Mouse (Mus musculus) liver (tissue): ENCODE results near the gene Abtb1.

Experiments
- DNase-seq: peaks from one replicate; pipeline ENCODE4 v3.0.0-alpha.2; 2020; ENCODE audit warnings: mixed read lengths

Gene Abtb1

DNA sequence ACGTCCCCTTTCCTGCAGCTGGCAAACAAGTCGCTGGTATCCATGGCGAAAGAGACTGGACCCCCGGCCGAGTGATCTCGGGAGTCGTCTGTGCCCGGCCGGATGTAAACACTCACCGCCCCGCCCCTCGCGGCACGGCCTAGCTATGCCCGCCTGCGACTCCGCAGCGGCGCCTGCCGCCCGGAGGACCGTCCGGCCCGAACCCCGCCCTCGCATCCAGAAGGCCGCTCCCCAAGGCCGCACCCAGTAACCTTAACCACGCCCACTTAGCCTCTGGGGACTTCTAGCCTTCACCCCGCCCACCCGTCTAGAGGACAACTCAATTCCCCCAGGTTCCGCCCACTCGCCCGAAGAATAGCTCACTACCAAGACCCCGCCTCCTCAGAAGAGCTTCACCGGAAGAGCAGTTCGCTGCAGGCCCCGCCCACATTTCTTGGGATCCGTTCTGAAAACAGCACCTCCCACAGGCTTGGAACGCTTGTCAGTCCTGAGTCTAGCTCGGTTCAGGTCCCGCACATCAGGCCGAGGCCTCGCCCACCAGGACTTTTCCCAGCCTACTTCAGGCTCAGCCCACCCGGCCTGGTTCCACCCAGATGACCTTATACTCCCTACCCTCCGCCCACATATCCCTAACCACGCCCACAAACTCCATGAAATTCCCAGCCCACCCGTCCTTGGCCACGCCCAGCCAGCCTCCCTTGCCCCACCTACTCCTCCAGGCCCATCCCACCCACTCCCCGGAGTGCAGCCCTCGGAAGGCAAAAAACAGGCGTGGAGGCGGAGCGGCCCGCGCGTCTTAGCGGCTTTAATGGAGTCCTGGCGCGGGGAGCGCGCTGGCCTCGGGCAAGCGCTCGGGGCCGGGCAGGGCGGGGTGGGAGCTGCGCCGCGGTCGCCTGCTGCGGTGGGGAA is at the start of gene Abtb1:
Gene Abtb1 (minus strand): TSS at position 204 of the 909 bp plus-strand sequence.
- peak; percentile 100 for DNase-seq

DNA sequence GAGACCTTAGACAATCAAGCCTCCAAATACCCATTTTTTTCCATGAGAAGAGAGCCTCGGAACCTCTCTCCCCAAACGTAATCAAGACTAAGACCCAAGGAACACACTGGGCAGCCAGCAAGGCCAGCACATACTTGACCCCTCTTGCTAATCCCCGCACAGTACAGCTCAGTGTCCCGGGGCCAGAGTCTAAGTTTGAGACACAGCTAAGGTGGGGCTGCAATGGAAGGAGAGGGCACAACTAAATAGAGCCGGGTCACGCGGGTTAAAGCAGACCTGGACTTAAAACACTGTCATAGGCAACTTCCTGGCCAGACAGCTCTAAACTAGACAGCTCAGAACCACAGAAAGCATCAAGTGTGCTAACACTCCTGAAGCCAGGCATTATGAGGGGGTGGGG is 49.0 kb upstream of the Abtb1 start:
- no peak for DNase-seq

GRCm38 (mm10) chr6:88889410-88890042 is 47.7 kb upstream of the Abtb1 start:
- no peak for DNase-seq

GRCm38 (mm10) chr6:88886417-88886967 is 44.7 kb upstream of the Abtb1 start:
- no peak for DNase-seq

DNA sequence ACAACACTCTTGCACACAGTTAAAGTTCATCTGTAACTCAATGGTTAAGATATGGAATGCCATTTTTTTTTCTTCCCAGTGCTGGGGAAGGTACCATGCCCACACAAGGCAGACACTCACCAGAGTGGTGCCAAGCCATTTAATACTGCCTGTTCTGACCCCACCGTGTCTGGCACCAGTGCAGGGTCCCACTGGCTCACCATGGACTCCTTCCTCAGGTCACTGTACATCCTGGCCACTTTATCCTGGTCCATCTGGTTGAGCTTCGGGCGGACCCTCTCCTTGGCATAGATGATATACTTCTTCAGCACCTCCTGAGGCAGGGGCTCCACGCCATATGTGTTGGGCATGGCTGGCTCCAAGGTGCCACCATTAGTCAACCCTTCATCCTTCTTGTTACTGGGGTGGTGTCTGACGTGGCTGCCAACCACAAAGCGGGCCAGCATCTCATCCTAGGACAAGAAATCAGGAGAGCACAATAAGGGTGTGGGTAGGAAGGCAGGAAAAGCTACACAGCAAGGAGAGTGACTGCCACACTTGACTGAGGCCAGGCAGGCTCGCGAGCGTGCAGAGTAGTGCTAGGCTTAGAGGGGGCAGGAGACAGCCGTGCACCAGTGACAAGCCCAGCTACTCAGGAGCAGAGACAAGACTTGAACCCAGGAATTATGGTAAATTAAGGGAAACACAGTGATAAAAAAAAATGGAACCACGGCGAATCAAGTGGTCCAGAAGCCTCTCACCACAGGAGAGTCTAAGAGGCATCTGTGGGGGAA is 44.0 kb upstream of the Abtb1 start:
- DNase-seq = no peak

GRCm38 (mm10) chr6:88884690-88885089 is 42.9 kb upstream of the Abtb1 start:
- no peak for DNase-seq

GRCm38 (mm10) chr6:88884195-88884594 is 42.4 kb upstream of the Abtb1 start:
- no peak for DNase-seq

GRCm38 (mm10) chr6:88881334-88881733 is 39.5 kb upstream of the Abtb1 start:
- no peak for DNase-seq

- DNase-seq = no peak
These were observed 37.7 kb upstream of the Abtb1 start for GRCm38 (mm10) chr6:88879471-88879870.

- peak; percentile 53 for DNase-seq
These were observed 33.2 kb upstream of the Abtb1 start, which contains the start of gene Podxl2 for GRCm38 (mm10) chr6:88874868-88875508. TSS of gene Podxl2 (minus strand) at chr6:88875044.

DNA sequence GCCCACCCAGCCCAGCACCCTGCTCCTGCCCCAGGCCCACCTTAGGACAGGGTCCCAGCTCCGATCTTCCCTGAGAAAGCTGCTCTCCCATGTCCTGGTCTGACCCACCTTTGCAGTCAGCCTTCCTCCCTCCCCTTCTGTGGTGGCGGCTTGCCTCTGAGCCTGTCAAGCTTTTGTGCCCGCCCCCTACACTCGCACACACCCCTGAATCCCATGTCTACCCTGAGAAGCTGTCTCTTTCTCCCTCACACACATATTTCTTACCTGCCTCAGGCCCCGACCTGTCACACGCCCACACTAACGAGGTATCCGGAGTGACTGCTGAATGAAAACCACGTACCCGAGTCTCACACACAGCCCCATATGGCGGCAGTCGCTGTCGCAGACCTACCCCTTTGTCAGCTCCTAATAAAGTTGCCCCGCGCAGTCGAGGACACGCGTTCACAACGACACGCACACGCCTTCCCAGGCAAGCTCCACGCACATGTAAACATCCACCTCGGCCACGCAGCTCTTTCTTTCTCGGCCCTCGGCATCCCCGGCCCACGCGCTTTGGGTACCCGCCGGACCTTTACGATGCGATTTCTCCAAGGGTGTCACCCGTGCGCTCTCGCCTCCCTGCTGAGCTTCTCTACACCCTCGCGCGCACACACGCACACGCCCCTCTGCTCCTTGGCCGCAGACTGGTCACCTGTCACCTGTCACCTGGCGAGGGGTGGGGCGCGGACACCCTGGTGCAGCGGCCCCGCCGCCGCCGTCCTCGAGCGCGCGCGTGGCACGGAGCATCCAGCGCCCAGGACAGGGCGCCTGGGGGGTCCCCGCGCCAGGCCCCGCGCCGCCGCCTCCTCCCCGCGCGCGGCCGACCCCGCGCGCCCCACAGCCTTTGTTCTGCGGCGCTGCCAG is 32.4 kb upstream of the Abtb1 start:
- DNase-seq = no peak

- no peak for DNase-seq
These were observed 31.0 kb upstream of the Abtb1 start for GRCm38 (mm10) chr6:88872811-88873210.

GRCm38 (mm10) chr6:88871546-88871945 is 29.8 kb upstream of the Abtb1 start:
- no peak for DNase-seq

- no peak for DNase-seq
These were observed 28.8 kb upstream of the Abtb1 start for GRCm38 (mm10) chr6:88870594-88870993.

GRCm38 (mm10) chr6:88869459-88869858 is 27.7 kb upstream of the Abtb1 start:
- DNase-seq = no peak

- no peak for DNase-seq
These were observed 23.9 kb upstream of the Abtb1 start for GRCm38 (mm10) chr6:88865704-88866103.

DNA sequence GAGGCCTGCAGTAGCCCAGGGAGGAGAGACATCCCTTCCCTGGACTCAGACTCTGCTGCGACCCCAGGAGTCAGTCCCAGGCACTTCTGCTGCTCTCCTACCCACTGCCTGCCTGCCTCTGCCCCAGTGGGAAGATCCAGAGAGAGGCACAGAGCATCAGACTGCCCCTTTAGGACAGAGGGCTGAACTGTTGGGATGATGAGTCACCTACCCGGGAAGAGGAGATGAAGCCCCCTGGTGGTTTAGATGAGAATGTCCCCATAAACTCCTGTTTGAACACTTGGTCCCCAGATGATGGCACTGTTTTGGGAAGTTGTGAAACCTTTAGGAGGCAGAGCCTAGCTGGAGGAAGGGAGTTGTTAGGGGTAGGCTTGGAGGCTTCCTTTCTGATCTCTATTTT is 19.1 kb upstream of the Abtb1 start:
- DNase-seq = peak; percentile 41

- DNase-seq = no peak
These were observed 16.6 kb upstream of the Abtb1 start for GRCm38 (mm10) chr6:88858341-88858740.

DNA sequence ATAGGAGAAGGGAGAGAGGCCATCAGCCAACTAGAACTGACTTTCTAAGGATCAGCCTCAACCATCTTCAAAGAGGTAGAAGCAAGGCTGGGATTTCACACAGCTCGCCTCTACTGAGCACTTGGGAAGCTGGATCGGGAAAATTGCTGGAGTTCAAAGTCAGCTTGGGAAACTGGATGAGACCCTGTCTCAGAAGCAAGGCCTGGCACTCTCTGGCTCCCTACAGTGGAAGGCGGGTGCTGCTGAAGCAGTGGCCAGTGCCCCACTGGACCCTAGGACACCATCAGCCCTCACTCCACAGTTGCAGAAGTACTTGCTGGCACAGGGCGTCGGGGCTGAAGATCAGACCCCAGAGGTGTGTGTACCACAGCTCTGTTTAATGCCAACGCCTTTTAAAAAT is 16.0 kb upstream of the Abtb1 start:
- no peak for DNase-seq

DNA sequence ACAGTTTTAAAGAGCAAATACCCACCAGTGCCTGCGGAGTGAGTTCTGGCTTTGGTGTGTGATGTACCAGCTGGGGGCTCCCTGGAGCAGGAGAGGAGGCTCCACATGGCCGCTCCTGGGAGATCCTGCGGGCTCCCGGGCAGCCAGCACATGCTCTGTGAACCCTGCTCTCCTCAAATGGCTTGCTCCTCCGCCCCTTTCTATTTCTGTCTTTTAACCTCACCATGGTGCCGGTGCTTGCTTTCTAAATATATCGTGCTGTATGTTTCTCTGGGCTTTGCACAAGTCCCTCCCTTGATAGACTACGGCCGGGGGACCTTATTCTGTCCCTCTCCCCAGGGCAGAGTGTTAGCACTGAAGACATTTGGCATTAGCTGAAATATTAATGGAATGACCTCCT is 15.5 kb upstream of the Abtb1 start:
- peak; percentile 18 for DNase-seq

- peak; percentile 56 for DNase-seq
These were observed 13.9 kb upstream of the Abtb1 start for GRCm38 (mm10) chr6:88855636-88856035.
